Mouse (Mus musculus) cerebellum, adult 11-12 months (tissue): ENCODE results near the gene Ccl4.

Experiments used
- DNase-seq: peaks from one replicate; pipeline ENCODE4 v3.0.0; 2022

The Ccl4 gene

GRCm38 (mm10) chr11:83662204-83662603 is at the start of gene Ccl4:
Gene Ccl4 (plus strand): TSS chr11:83662584.
- no peak for DNase-seq

DNA sequence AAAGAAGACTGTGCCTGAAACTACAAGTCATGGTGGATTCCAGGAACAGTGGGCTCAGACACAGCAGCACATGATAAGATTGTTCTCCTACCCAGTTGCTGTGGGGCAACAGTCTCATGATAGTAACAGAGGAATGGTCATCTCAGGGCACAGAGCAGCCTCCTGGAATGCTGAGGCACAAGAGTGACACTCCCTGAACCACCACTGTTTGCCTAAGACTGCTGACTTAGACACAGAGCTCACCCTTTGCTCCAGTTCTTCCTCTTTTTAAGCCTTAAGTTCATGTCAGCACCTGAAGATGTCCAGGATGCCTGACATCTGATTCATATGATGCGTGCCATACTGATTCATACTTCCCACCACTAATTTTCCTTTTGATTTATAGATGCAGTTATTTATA is 45.8 kb upstream of the Ccl4 start:
- DNase-seq, result no peak

GRCm38 (mm10) chr11:83618238-83618637 is 44.1 kb upstream of the Ccl4 start:
- no peak for DNase-seq

GRCm38 (mm10) chr11:83619037-83619436 is 43.3 kb upstream of the Ccl4 start:
- no peak for DNase-seq

DNA sequence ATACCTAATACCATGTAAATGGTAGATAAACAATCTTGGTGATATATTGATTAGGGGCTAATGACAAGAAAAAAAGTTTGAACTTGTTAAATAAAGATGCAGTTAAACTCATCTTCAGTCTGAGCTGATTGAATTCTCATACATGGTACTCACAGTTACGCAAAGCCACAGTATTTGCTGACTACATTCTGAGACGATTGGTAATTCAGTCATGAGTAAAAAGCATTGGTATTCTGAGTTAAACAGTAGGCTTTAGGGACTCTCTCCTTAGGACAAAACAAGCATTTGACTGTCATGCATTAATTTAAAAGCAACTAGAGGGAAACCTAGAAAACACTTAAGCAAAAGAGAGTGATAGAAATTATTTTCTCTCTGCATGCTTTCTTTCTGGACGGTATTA is 38.8 kb upstream of the Ccl4 start:
- DNase-seq, result no peak

GRCm38 (mm10) chr11:83628808-83629207 is 33.6 kb upstream of the Ccl4 start:
- no peak for DNase-seq

- DNase-seq, result no peak
These were observed 31.8 kb upstream of the Ccl4 start for GRCm38 (mm10) chr11:83630630-83631029.

DNA sequence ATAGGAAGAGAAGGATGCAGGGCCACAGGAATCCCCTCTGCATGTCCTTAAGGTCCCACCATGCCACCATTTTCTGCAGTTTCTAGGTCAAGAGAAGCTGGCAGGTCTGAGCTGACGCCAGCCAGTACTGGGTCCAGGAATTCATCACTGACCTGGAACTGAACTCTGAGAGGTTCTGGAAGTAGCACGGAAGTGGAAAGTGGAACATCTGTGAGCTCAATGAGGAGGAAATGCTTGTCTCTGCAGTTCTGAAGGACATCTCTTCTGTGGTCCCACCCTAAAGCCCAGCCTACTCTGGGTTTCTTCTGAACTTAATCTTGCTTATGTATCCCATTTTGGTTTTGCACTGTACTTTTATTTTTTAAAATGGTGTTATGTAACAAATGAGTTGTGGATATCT is 31.3 kb upstream of the Ccl4 start:
- no peak for DNase-seq

GRCm38 (mm10) chr11:83632744-83633143 is 29.6 kb upstream of the Ccl4 start:
- DNase-seq, result no peak

DNA sequence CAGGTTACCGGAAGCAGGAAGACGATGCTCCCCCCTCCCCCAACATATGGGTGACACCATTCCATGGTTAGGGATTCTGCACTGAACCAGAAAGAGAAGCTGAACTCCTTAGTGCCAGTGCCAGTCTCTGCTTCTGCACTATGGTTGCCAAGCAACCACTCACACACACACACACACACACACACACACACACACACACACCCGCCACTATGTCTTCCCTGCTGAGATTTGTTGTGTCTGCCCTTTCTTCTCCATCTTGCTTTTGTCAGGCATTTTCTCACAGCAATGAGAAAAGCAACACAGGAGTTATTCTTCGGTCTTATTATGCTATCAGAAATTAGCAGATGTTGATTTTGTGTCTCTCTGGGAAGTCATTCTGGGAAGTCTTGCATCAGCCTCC is 28.0 kb upstream of the Ccl4 start:
- no peak for DNase-seq

DNA sequence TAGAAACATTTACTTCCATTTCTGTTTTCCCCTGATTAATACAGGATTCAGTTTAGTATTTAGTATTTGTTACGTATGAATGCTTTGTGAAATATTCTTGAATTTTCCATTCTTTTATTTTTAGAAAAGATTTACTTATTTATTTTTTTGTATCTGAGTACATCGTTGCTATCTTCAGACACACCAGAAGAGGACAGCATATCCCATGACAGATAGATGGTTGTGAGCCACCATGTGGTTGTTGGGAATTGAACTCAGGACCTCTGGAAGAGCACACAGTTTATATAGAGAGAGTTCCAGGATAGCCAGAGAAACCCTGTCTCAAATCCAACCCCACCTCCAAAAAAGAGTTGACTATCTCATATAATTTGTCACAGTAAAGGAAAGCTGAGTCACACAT is 27.5 kb upstream of the Ccl4 start:
- DNase-seq, result no peak

GRCm38 (mm10) chr11:83636742-83637235 is 25.6 kb upstream of the Ccl4 start:
- DNase-seq, result no peak

- no peak for DNase-seq
These were observed 23.4 kb upstream of the Ccl4 start for GRCm38 (mm10) chr11:83638934-83639333.

DNA sequence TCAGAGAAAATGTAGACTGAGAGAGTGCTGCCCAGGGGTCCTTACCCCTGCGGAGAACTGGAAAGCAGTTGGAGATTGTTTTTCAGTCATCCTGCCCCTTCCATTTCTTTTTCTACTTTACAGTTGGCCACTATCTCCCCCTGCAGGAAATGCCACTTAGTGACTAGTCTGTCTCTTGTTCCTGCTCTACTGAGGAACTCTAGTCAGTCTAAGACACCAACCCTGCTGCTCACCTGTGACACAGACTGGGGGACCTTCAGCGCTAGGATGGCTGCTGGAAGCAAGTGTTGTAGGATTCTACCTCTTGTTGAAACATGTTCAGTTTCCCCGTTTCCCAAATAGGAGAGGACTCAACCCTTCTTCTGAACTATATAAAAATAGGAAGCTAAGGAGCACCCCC is 22.9 kb upstream of the Ccl4 start:
- DNase-seq, result no peak

DNA sequence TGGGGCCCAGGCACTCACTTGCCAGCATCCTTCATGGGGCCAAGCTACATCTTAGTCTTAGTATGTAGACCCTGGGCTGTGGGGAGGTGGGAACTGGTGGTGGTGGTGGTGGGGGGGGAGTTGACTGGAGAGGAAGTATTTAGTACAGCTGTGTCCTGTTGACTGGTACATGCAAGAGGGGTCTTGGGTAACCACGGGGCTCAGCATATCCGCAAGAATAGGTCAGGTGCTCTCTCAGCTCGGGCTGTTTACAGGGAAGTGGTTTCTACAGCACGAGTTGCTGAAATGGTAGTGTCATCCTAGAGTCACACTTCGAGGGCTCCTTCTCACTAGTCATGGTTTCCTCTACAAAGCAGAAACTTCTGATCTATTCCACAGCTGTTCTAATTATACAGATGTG is 22.2 kb upstream of the Ccl4 start:
- no peak for DNase-seq

- DNase-seq, result no peak
These were observed 21.2 kb upstream of the Ccl4 start for GRCm38 (mm10) chr11:83641216-83641615.

DNA sequence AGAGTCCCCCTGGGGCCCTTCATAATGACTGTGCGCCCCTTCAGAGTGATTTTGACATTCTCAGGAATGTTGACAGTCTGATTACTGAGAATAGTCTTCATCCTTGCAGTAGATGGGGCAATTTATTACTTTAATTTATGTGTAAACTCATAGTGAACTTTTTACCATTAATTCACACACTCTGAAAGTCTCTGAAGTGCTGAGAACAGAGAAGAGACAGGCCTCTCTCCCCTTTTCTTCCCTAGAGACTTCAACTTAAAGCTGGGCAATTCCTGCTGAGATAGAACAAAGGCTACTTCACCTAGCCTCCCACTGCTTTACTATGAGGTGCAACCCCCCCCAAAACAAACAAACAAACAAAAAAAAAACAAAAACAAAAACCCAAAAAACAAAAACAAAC is 16.9 kb upstream of the Ccl4 start, which contains the start of gene Rpl9-ps1:
Gene Rpl9-ps1, minus strand, starts transcription at position 101 of the 400 bp plus-strand sequence.
- no peak for DNase-seq

DNA sequence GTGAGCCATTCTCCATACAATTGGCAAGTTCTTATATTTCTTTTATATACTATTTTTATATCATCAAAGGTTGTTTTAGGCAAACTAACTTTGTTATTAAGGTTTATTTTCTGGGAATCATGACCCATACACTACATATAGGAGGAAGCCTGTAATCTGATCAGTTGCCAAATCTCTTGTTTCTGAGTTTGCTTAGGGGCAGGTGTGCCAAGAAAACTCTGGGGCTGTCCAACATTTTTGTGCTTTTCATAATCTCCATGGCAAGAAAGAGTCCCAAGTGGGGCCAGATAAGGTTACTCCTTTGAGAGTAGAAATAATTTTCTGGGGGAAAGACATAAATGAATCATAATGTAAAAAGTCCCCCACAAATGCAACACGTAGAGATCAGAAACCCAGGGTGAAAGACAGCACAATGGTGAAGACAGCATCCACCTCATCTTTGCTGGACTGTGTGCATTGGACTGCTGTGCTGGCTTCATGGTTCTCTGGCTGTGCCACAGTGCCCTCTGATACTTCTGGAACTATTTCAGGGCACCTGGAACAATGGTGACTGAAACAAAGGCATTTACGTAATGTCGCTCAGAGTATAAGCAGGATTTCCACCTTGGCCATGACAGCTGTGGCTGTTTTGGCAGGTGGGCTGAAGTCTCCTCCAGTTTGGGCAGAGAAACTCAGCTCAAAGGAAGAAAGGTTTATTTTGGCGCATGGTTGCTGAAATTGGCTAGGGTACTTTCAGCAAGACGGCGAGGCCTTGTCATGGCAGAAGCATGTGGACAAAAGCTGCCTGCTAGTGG is 15.8 kb upstream of the Ccl4 start:
- no peak for DNase-seq

GRCm38 (mm10) chr11:83649305-83649841 is 13.0 kb upstream of the Ccl4 start, which contains the start of gene Ccl3:
Gene Ccl3 (minus strand): TSS chr11:83649355.
- DNase-seq, result no peak

DNA sequence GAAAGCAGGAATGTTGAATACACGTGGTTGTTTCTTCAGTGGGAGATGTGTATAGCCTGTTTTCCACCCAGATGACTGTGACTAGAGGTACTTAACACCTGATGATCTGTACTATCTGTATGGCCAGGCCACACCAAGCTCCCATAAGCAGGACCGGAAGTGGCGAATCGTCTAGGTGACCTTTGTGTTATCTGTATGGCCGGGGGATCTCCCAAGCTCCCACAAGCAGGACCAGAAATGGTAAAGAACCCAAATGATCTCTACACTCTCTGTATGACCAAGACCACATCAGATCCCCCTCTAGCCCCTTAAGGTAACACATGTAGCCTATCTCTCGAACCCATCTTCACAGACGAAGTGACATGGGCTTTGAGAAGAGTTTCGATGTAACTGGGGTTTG is 7.8 kb upstream of the Ccl4 start:
- DNase-seq, result no peak

- DNase-seq, result no peak
These were observed 4.9 kb upstream of the Ccl4 start for GRCm38 (mm10) chr11:83657508-83657907.

DNA sequence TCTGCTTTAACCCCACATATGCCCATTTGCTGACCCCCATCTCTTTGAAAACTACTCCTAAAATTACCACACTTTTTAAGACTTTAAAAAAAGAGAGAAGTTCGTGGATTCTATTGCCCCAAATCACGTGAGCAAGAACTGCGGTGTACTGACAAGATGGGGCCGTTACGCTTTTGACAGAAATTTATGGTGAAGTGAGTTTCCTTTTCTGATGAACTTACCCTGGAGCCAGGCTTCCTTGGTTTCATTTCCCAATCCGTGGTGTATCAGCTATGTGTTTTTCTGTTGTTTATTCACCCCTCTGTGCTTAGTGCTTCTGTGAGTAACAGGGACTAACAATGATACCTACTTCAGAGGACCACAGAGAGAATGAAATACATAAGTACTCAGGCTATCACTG is 3.6 kb upstream of the Ccl4 start:
- no peak for DNase-seq

DNA sequence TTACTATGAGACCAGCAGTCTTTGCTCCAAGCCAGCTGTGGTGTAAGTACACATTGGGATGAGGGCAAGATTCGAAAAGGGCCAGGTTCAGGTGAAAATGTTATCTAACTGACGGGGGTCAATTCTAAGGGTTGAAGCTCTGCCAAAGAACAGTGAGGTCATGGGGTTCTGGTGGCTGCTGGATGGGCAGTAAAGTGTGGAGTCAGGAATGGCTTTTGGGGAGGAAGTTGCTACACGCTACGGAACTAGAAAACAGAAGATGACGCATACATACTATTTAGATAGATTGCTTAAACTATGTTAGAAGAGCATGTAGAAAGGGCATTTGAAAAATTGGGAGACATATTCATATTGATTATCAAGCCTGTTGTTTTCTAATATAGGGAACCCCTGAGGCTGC is 1.1 kb downstream of the Ccl4 start:
- no peak for DNase-seq

DNA sequence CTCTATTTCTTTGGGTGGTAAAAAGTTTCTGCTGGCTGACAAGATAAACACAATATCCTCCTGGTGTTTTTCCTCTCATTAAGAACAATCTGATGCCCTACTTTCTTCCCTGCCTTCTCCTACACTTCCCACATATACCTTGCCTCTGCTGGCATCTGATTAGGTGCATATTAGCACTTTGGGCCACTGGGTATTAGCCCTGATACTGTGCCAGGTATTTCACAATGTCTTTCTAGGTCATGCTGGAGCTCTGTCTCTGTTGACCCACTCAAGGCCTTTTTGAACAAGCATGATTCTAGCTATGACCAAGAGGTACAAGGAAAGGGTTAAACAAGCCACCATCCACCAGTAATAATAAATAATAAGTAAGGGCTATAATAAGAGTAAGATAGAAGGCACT is 9.4 kb downstream of the Ccl4 start:
- DNase-seq, result no peak

GRCm38 (mm10) chr11:83675665-83676064 is 13.3 kb downstream of the Ccl4 start:
- DNase-seq, result no peak
